Mouse (Mus musculus) embryonic facial prominence, embryonic 12.5 days (tissue): ENCODE data around the gene Gm20696. TPM values are rescaled to one million over a fixed set of nuclear protein-coding genes. Genes with fewer than 3 reads are reported as not detected.

Experiments
- ATAC-seq: fragments of 200-750 bp; cut with Nextera tagmentation; 2 replicates; pipeline ENCODE4 v1.8.0; 2017; ENCODE audit not compliant: insufficient number of reproducible peaks, insufficient read depth, low FRiP score, low TSS enrichment
- H3K27ac ChIP-seq: fragments of 300-500 bp; sonication (generic); 2 replicates; pipeline ENCODE4 v1.5.1; 2016; ENCODE audit warnings: mild to moderate bottlenecking
- H3K27me3 ChIP-seq: fragments of 300-500 bp; sonication (generic); 2 replicates; pipeline ENCODE4 v1.6.1; 2016; ENCODE audit warnings: mild to moderate bottlenecking, moderate library complexity
- H3K36me3 ChIP-seq: fragments of 300-500 bp; sonication (generic); 2 replicates; pipeline ENCODE4 v1.6.1; 2016; ENCODE audit warnings: mild to moderate bottlenecking
- H3K4me1 ChIP-seq: fragments of 300-500 bp; sonication (generic); 2 replicates; pipeline ENCODE4 v1.6.1; 2016
- H3K4me2 ChIP-seq: fragments of 300-500 bp; sonication (generic); replicated peaks from 2 replicates; pipeline ENCODE4 v1.6.1; 2016; ENCODE audit warnings: mild to moderate bottlenecking, moderate library complexity
- H3K4me3 ChIP-seq: fragments of 300-500 bp; sonication (generic); 2 replicates; pipeline ENCODE4 v1.5.1; 2016; ENCODE audit warnings: mild to moderate bottlenecking
- H3K9ac ChIP-seq: fragments of 300-500 bp; sonication (generic); 2 replicates; pipeline ENCODE4 v1.6.1; 2016; ENCODE audit warnings: mild to moderate bottlenecking, moderate library complexity
- H3K9me3 ChIP-seq: fragments of 300-500 bp; sonication (generic); 2 replicates; pipeline ENCODE4 v1.6.1; 2016; ENCODE audit warnings: mild to moderate bottlenecking, moderate library complexity
- WGBS: fragments of 180-500 bp; shearing (Covaris S2); methylation state at CpG from one replicate; pipeline ENCODE4 v1.1.7; 2016; 5-methylcytosine and 5-hydroxymethylcytosine counted together
- microRNA-seq: library from miRNA; unstranded; fragments of <30 nt; microRNA quantifications from one replicate; pipeline ENCODE4, GENCODE M21; 2017
- polyA plus RNA-seq: library from polyadenylated mRNA; unstranded; fragments of >200 nt; fragmentation: Nextera tagmentation; extraction: Ambion mirVana; gene quantifications from 2 replicates; pipeline ENCODE4 v1.2.1, GENCODE M21; 2016

Gene Gm20696
- polyA plus RNA-seq, 1 experiment from 2014 or later: 7.5 TPM

GRCm38 (mm10) chr6:99212461-99212860, 454.1 kb downstream of the Gm20696 start:
- no peak for ATAC-seq
- 0 out of 2 replicates have a peak, but pooled peaks cover 5% of the 10 kb centered on the region for H3K4me1 ChIP-seq
- WGBS: 93% methylated on average over 4 of the region's 4 CpGs
- no peaks in the 10 kb centered on the region for H3K36me3 ChIP-seq
- H3K9me3 ChIP-seq: no peaks in the 10 kb centered on the region
- no peak overlapping the region for H3K9ac ChIP-seq
- no peak overlapping the region for H3K27ac ChIP-seq
- H3K4me3 ChIP-seq: no peak overlapping the region
- H3K4me2 ChIP-seq: no peak overlapping the region
- no peaks in the 10 kb centered on the region for H3K27me3 ChIP-seq

- no peak overlapping the region for H3K27ac ChIP-seq
- ATAC-seq: no peak
- H3K27me3 ChIP-seq: no peaks in the 10 kb centered on the region
- no peaks in the 10 kb centered on the region for H3K9me3 ChIP-seq
- H3K4me1 ChIP-seq: 0 out of 2 replicates have a peak, but pooled peaks cover 8% of the 10 kb centered on the region
- H3K36me3 ChIP-seq: no peaks in the 10 kb centered on the region
- H3K4me3 ChIP-seq: no peak overlapping the region
- no peak overlapping the region for H3K4me2 ChIP-seq
- 80% methylated on average over 5 of the region's 5 CpGs for WGBS
- H3K9ac ChIP-seq: no peak overlapping the region
These were observed 454.8 kb downstream of the Gm20696 start for GRCm38 (mm10) chr6:99211663-99212333.

- ATAC-seq: no peak
- no peak overlapping the region for H3K4me2 ChIP-seq
- H3K4me3 ChIP-seq: no peak overlapping the region
- H3K27ac ChIP-seq: no peak overlapping the region
- H3K9ac ChIP-seq: no peak overlapping the region
- peaks cover 23% of the 10 kb centered on the region for H3K4me1 ChIP-seq
- 89% methylated on average over 7 of the region's 7 CpGs for WGBS
- no peaks in the 10 kb centered on the region for H3K36me3 ChIP-seq
- no peaks in the 10 kb centered on the region for H3K27me3 ChIP-seq
- H3K9me3 ChIP-seq: no peaks in the 10 kb centered on the region
These were observed 456.4 kb downstream of the Gm20696 start for GRCm38 (mm10) chr6:99210161-99210560.

Small RNA genes lying within 50 kb of the gene (microRNA-seq; reads per million reads assigned to microRNA genes)
- not detected for gene Gm22328

Other genes with a start within 250 kb of the Gm20696 start
- 112 and 132 TPM in 2 replicates for gene Foxp1, start 144.1 kb downstream of the Gm20696 start, polyA plus RNA-seq
- gene Eif4e3, start within 50 bp of the Gm20696 start, polyA plus RNA-seq: 17.2 and 18.0 TPM in 2 replicates
- gene Gpr27, start 25.9 kb upstream of the Gm20696 start, polyA plus RNA-seq: 7.7 and 8.7 TPM in 2 replicates
- gene Prok2, start 59.6 kb upstream of the Gm20696 start, polyA plus RNA-seq: 0.40 and 1.6 TPM in 2 replicates